Mouse (Mus musculus): ENCODE results near the gene Fkbp4. TPM values are rescaled to one million over a fixed set of nuclear protein-coding genes. Genes with fewer than 3 reads are reported as not detected.

The Fkbp4 gene
- polyA plus RNA-seq, 1 experiment from 2014 or later, result 573 TPM

GRCm38 (mm10) chr6:128460729-128461503 is 22.4 kb upstream of the Fkbp4 start:
- H3K4me1 ChIP-seq (replicated peaks), result no peaks in the 10 kb centered on the region
- WGBS, result 77% methylated on average over 14 of the region's 14 CpGs
- no peaks in the 10 kb centered on the region for H3K9me3 ChIP-seq
- H3K36me3 ChIP-seq, result no peaks in the 10 kb centered on the region
- no peak overlapping the region for H3K27ac ChIP-seq
- H3K4me2 ChIP-seq, result no peak overlapping the region
- H3K27me3 ChIP-seq, result no peaks in the 10 kb centered on the region
- ATAC-seq (ENCODE audit: insufficient number of reproducible peaks, insufficient read depth, low FRiP score, low TSS enrichment, low read depth), result no peak
- no peak overlapping the region for H3K9ac ChIP-seq (replicated peaks)
- H3K4me3 ChIP-seq (replicated peaks), result no peak overlapping the region

- Histone ChIP-seq H3K4me3 (replicated peaks) (no peak overlapping the region), H3K9ac (replicated peaks) (no peak overlapping the region), H3K27me3 (no peaks in the 10 kb centered on the region), H3K27ac (no peak overlapping the region), H3K4me2 (no peak overlapping the region), H3K36me3 (no peaks in the 10 kb centered on the region), H3K4me1 (replicated peaks) (no peaks in the 10 kb centered on the region), H3K9me3 (no peaks in the 10 kb centered on the region)
- ATAC-seq (ENCODE audit: insufficient number of reproducible peaks, insufficient read depth, low FRiP score, low TSS enrichment, low read depth), result no peak
- 31% methylated on average over 2 of the region's 2 CpGs for WGBS
Measured at GRCm38 (mm10) chr6:128460321-128460720, 21.8 kb upstream of the Fkbp4 start.

- 86% methylated on average over 5 of the region's 5 CpGs for WGBS
- Histone ChIP-seq H3K27me3 (no peaks in the 10 kb centered on the region), H3K9ac (replicated peaks) (no peak overlapping the region), H3K4me1 (replicated peaks) (0 out of 2 replicates have a peak, but pooled peaks cover 4% of the 10 kb centered on the region), H3K27ac (no peak overlapping the region), H3K4me3 (replicated peaks) (no peak overlapping the region), H3K9me3 (no peaks in the 10 kb centered on the region), H3K4me2 (no peak overlapping the region), H3K36me3 (no peaks in the 10 kb centered on the region)
- no peak for ATAC-seq (ENCODE audit: insufficient number of reproducible peaks, insufficient read depth, low FRiP score, low TSS enrichment, low read depth)
Measured at GRCm38 (mm10) chr6:128457186-128457585, 18.7 kb upstream of the Fkbp4 start.

- ATAC-seq (ENCODE audit: insufficient number of reproducible peaks, insufficient read depth, low FRiP score, low TSS enrichment, low read depth), result no peak
- H3K4me1 ChIP-seq (replicated peaks), result 0 out of 2 replicates have a peak, but pooled peaks cover 4% of the 10 kb centered on the region
- no peak overlapping the region for H3K4me3 ChIP-seq (replicated peaks)
- H3K4me2 ChIP-seq, result no peak overlapping the region
- 76% methylated on average over 12 of the region's 12 CpGs for WGBS
- no peaks in the 10 kb centered on the region for H3K27me3 ChIP-seq
- H3K36me3 ChIP-seq, result no peaks in the 10 kb centered on the region
- H3K9ac ChIP-seq (replicated peaks), result no peak overlapping the region
- H3K27ac ChIP-seq, result no peak overlapping the region
- no peaks in the 10 kb centered on the region for H3K9me3 ChIP-seq
Measured at GRCm38 (mm10) chr6:128455835-128456605, 17.5 kb upstream of the Fkbp4 start.

GRCm38 (mm10) chr6:128447063-128447462 is 8.6 kb upstream of the Fkbp4 start:
- H3K4me1 ChIP-seq (replicated peaks), result no peaks in the 10 kb centered on the region; the same call in 1 of the 2 replicates
- no peaks in the 10 kb centered on the region for H3K9me3 ChIP-seq
- no peak overlapping the region for H3K4me3 ChIP-seq (replicated peaks)
- no peaks in the 10 kb centered on the region for H3K36me3 ChIP-seq
- H3K9ac ChIP-seq (replicated peaks), result no peak overlapping the region
- H3K27me3 ChIP-seq, result no peaks in the 10 kb centered on the region
- 94% methylated on average over 5 of the region's 5 CpGs for WGBS
- no peak overlapping the region for H3K4me2 ChIP-seq
- H3K27ac ChIP-seq, result no peak overlapping the region
- no peak for ATAC-seq (ENCODE audit: insufficient number of reproducible peaks, insufficient read depth, low FRiP score, low TSS enrichment, low read depth)

- H3K9me3 ChIP-seq, result no peaks in the 10 kb centered on the region
- ATAC-seq (ENCODE audit: insufficient number of reproducible peaks, insufficient read depth, low FRiP score, low TSS enrichment, low read depth), result no peak
- H3K27me3 ChIP-seq, result no peaks in the 10 kb centered on the region
- H3K27ac ChIP-seq, result no peak overlapping the region
- H3K36me3 ChIP-seq, result no peaks in the 10 kb centered on the region
- WGBS, result 14% methylated on average over 14 of the region's 14 CpGs
- peak overlapping the region; percentile 37 for H3K4me2 ChIP-seq
- H3K9ac ChIP-seq (replicated peaks), result no peak overlapping the region
- H3K4me1 ChIP-seq (replicated peaks), result no peaks in the 10 kb centered on the region; the same call in 1 of the 2 replicates
- H3K4me3 ChIP-seq (replicated peaks), result 0 out of 2 replicates have a peak overlapping the region, but pooled peaks have one; percentile 2
Measured at GRCm38 (mm10) chr6:128445761-128446535, 7.5 kb upstream of the Fkbp4 start.

GRCm38 (mm10) chr6:128440238-128440637 is 1.8 kb upstream of the Fkbp4 start:
- no peak overlapping the region for H3K9ac ChIP-seq (replicated peaks)
- no peak overlapping the region for H3K27ac ChIP-seq
- peaks cover 15% of the 10 kb centered on the region for H3K36me3 ChIP-seq
- no peak for ATAC-seq (ENCODE audit: insufficient number of reproducible peaks, insufficient read depth, low FRiP score, low TSS enrichment, low read depth)
- no peaks in the 10 kb centered on the region for H3K27me3 ChIP-seq
- H3K9me3 ChIP-seq, result no peaks in the 10 kb centered on the region
- H3K4me2 ChIP-seq, result no peak overlapping the region
- H3K4me1 ChIP-seq (replicated peaks), result peaks cover 20% of the 10 kb centered on the region
- no peak overlapping the region for H3K4me3 ChIP-seq (replicated peaks)
- 91% methylated on average over 2 of the region's 2 CpGs for WGBS

- Histone ChIP-seq H3K27ac (peak overlapping the region; percentile 96), H3K9ac (replicated peaks) (peak overlapping the region; percentile 60)
Measured at GRCm38 (mm10) chr6:128438871-128439341, 429 bp upstream of the Fkbp4 start.

GRCm38 (mm10) chr6:128437731-128438316 is 653 bp downstream of the Fkbp4 start:
- H3K27ac ChIP-seq, result peak overlapping the region; percentile 96
- ATAC-seq (ENCODE audit: insufficient number of reproducible peaks, insufficient read depth, low FRiP score, low TSS enrichment, low read depth), result peak; percentile 37
- H3K4me3 ChIP-seq (replicated peaks), result peak overlapping the region; percentile 97
- H3K36me3 ChIP-seq, result peaks cover 39% of the 10 kb centered on the region
- H3K4me1 ChIP-seq (replicated peaks), result peaks cover 20% of the 10 kb centered on the region
- no peaks in the 10 kb centered on the region for H3K27me3 ChIP-seq
- no peaks in the 10 kb centered on the region for H3K9me3 ChIP-seq
- H3K4me2 ChIP-seq, result peak overlapping the region; percentile 71
- under 1% methylated on average over 52 of the region's 52 CpGs for WGBS
- H3K9ac ChIP-seq (replicated peaks), result peak overlapping the region; percentile 98

More at GRCm38 (mm10) chr6:128438871-128439341, 429 bp upstream of the Fkbp4 start:
- 23% methylated on average over 18 of the region's 18 CpGs for WGBS
- H3K36me3 ChIP-seq, result peaks cover 28% of the 10 kb centered on the region
- ATAC-seq (ENCODE audit: insufficient number of reproducible peaks, insufficient read depth, low FRiP score, low TSS enrichment, low read depth), result peak; percentile 60
- H3K4me2 ChIP-seq, result peak overlapping the region; percentile 71
- no peaks in the 10 kb centered on the region for H3K27me3 ChIP-seq
- peaks cover 20% of the 10 kb centered on the region for H3K4me1 ChIP-seq (replicated peaks)
- peak overlapping the region; percentile 97 for H3K4me3 ChIP-seq (replicated peaks)
- no peaks in the 10 kb centered on the region for H3K9me3 ChIP-seq

GRCm38 (mm10) chr6:128437288-128437687 is 1.2 kb downstream of the Fkbp4 start:
- no peak; the same call in 1 of the 2 replicates for ATAC-seq (ENCODE audit: insufficient number of reproducible peaks, insufficient read depth, low FRiP score, low TSS enrichment, low read depth)
- Histone ChIP-seq H3K36me3 (peaks cover 44% of the 10 kb centered on the region), H3K4me1 (replicated peaks) (peaks cover 20% of the 10 kb centered on the region), H3K9me3 (no peaks in the 10 kb centered on the region), H3K4me2 (peak overlapping the region; percentile 71), H3K4me3 (replicated peaks) (peak overlapping the region; percentile 97), H3K27me3 (no peaks in the 10 kb centered on the region), H3K27ac (peak overlapping the region; percentile 96), H3K9ac (replicated peaks) (peak overlapping the region; percentile 98)
- 5% methylated on average over 10 of the region's 10 CpGs for WGBS

Data from limb, embryonic 12.5 days (tissue).